Mouse (Mus musculus) lung, postnatal 4 days (tissue): Measurements from ENCODE around the gene Prss57.
A peak's percentile ranks its signal among the peaks of the same experiment; 100 is the strongest.

Experiments used
- DNase-seq, 2 experiments: peaks; one replicate each; pipeline ENCODE4 v3.0.0; 2021

Prss57 gene

DNA sequence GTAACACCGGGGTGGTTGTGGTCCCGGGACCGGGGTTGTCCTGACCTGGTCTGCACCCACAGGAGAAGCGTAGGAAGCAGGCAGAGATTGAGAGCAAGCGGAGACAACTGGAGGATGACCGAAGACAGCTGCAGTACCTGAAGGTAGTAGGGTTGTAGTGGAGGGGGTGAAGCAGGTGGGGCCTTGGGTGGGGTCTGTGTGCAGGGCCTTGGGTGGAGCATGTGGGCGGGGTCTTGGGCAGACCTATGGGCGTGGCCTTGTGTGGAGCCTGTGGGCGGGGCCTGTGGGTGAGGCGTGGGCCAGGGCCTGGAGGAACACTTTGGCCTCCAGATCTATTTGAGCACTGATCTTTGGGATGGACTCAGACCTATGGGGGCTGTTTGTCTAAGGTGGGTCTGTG, 16.2 kb upstream of the Prss57 start:
- no peak for DNase-seq

DNA sequence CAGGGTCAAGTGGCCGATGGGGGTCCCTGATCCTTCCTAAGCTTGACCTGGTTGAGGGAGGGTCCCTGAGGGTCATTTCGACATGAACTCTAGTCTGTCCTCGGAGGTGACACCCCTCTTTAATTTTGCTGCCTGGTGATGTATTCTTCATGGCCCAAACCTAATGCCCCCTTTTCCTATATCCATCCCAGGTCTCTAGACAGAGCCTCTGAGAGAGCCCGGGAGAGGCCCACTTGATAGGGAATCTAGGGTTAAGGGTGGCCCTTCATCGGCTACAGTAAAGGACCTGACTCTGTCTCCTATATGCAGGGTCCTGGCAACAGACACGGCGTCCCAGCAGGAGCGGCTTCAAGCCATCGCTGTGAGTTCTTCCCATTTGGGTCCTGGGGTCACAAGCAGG, 15.6 kb upstream of the Prss57 start:
- no peak for DNase-seq

DNA sequence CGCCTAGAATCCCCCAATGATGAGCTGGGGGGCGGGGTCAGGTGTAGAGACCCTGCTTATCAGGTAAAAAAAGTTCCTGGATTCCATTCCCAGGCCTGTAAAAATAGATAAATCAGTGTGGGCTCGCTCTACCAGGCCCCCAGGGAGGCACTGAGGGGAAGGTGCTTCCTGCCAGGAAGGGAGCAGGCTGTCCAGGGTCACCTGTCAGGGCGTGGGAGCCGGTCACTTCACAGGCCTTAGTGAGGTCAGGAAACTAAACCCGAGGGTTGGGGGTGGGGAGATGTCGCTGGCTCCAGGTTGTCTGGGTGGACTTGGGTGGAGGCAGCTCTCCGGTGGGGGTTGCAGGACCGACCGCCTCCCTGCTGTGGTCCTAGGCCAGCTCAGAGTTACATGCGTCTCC, 14.9 kb upstream of the Prss57 start:
- no peak for DNase-seq

DNA sequence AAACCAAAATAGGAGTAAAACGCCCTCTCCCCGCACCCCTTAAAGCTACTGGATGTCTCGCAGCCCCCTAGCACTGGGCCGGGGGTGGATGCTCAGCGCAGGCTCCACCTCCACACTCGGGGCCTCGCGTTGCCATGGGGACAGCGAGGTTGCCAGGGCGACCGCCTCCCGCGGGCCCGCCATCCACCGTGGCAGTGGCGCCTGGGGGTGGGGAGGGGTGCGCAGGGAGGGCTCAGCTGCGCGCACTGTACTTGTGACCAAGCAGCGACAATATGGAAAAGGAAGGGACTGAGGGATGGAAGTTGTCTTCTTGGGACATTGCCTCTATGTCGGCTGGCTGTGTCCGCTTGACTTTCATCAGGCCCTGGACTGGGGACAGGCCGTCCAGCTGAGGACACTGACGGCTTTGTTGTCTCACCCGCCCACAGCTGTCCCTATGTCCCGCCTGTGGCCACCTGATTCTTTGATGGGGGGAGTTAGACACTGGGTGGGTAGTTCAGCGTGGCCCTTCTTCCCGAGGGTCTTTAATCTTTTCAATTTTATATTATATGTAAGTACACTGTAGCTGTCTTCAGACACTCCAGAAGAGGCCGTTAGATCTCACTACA, 13.1 kb upstream of the Prss57 start:
- no peak for DNase-seq

DNA sequence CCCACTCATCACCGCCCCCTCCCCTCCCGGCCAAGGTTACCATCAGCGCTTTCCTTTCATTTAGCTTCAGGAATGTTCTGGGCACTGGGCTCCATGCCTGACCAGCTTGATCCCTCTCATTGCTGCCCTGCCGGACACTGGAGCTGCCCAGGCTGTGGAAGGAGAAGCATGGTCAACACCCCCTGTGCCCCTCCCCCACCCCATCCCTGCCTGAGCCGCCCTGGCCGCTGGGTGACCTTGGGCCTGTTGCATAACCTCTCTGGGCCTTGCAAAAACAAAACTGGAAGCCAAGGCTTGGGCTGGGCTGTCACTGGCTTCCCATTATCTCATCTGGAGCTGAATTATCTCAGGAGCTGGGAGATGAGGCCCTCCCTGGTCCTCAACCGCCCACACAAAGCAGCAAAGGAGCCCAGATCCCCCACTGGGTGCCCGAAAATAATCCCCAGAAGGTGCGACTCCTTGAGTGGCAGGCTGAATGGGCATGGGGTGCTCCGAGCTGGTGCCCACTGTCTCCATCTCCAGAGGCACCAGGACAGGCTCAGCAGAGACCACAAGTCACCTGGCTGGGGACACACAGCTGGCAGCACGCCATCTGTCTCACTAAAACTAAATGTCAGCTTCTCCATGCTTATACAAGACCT, 11.7 kb upstream of the Prss57 start:
- DNase-seq, result peak; percentile 63 to 74

DNA sequence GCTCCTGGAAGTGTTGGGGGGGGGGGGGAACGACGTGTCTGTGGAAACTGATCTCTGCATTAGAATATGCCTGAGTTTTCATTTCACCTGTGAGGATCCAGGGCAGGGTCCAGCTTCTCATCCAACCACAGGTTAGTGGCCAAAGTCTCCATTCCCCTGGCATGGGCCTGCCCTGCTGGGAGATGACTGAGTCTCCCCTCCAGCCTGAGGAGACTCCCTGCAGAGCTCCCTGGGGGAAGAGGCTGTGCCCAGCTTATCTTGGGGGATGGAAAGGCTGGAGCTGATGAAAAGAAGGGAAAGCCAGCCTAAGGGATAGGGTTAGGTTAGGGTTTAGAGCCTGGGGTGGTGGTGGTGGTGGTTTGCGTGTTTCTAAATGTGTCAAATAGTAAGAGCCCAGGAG, 11.1 kb upstream of the Prss57 start:
- no peak for DNase-seq

DNA sequence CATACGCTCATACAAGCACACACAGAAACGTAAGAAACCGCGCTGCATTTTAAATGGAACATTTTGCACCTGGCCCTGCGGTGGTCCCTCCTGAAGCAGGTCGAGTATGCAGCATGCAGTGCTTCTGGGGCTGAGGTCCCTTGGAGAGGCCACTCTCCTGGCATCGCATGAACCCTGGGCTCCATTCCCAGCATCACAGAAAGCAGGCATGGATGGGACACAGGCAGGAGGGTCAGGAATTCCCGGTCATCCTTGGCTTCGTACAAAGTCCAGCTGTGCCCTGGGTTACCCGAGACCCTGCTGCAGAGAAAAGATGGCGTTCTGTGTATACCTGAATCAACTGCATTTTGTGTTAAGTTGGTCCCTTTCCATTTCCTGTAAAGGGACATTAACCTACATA, 9.7 kb upstream of the Prss57 start:
- no peak for DNase-seq

DNA sequence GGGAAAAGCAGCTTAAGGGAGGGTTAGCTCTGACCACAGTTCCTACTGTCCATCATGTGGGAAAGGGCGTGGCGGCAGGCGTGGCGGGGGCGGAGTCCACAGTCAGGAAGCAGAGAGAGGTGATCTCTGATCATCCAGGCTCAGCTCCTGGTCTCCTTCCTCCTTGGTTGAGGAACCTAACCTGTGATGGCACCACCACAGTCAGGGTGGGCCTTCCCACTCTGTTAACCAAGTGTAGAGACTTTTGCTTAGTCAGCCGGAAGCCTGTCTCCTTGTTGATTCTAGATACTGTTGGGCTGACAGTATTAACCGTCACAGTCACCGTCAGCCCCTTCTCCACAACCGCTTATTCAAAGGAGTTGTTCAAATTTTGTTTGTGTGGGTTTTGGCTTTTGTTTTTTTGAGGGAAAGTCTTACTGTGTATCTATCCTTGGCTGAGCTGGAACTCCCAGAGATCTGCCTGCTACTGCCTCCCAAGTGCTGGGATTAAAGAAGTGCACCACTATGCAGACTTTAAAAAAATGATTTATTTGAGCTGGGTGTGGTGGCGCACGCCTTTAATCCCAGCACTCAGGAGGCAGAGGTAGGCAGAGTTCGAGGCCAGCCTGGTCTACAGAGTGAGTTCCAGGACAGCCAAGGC, 7.6 kb upstream of the Prss57 start:
- DNase-seq, result peak in 1 of 2 experiments; percentile 47

DNA sequence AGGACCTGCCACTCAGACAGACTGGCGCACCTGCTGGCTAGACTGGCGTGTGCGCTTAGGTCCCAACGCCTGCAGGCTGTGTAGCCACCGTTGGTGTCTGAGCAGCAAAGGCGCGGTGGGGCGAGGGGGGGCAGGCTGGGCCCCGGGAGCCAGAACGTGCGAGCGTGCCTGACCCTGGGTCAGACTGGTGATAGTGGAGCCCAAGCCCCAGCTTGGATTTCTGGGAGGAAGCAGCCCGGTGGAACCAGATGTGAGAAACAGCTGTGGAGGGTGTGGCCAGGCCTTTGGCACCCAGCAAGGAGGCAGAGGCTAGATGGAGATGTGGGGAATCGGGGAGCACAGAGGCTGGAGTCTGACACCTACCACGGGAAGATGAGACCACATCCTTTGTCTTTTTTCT, 6.6 kb upstream of the Prss57 start:
- no peak for DNase-seq

DNA sequence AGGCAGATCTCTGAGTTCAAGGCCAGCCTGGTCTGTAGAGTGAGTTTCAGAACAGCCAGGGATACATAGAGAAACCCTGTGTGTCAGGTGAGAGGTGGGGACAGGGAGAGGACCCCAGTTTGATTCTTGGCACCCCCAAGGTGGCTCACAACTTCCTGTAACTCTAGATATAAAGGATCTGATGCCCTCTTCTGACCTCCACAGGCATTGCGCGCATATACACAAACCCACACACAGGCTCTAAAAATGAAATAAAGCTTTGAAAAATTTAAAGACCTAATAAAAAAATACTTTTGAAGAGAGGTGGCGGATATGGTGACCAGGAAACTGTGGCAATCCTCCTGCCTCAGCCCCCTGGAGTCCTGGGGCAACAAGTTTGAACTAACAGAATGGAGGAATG, 5.1 kb upstream of the Prss57 start:
- no peak for DNase-seq

DNA sequence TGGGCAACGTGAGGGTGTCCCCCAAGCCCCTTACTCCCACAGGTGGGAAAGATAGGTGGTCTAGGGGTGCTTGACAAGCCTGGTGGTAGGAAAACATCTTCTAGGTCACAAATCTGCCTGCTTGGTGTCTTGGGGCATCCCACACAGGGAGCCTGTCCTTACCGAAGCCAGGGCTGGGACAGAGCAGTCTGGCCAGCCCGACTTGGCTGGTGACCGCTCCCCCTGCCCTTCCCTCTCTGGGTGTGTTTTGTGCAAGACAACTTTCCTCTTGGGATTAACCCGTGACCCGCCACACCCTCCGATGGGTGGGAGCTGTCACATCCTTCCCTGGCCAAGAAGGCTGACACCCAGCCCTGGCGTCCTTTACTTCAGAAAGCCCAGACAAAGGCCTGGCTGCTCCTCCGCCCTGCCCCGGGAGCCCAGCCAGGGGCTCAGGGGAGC, 3.8 kb upstream of the Prss57 start:
- DNase-seq, result peak; percentile 72 to 88

DNA sequence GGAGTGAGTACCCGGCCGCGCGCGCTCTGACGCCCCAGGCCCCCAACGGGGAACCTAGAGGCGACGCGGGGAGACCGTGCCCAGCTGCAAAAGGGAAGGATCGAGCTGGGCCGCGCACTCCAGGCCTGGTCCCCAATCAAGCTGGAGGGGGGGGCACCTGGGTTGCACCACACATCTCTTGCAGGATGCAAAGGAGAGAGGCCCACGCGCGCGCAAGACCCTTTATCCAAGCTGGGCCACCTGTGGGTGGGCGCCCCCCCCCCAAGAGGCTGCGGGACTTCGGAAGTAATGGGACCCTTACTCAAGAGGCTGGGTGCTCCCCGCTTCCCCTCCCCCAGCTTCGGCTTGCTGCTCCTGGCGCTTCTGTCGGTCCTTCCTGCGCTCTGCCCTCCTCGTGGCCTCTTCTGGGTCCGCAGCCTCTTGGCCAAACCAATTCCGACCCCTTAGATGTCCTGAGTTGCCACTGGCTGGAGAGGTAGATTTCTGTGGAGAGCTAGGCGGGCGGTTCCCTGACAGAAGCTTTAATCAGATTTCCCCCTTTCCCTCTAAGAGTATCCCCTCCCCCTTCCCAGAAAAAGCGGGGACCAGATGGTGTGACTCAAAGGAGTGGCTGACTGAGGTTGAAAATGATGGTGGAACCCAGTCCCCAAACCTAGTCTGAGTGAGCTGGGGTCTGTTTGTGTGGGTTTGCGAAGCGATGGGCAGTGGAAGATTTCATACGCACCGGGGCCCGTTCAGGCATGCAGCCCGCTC, 3.2 kb upstream of the Prss57 start:
- DNase-seq, result no peak

DNA sequence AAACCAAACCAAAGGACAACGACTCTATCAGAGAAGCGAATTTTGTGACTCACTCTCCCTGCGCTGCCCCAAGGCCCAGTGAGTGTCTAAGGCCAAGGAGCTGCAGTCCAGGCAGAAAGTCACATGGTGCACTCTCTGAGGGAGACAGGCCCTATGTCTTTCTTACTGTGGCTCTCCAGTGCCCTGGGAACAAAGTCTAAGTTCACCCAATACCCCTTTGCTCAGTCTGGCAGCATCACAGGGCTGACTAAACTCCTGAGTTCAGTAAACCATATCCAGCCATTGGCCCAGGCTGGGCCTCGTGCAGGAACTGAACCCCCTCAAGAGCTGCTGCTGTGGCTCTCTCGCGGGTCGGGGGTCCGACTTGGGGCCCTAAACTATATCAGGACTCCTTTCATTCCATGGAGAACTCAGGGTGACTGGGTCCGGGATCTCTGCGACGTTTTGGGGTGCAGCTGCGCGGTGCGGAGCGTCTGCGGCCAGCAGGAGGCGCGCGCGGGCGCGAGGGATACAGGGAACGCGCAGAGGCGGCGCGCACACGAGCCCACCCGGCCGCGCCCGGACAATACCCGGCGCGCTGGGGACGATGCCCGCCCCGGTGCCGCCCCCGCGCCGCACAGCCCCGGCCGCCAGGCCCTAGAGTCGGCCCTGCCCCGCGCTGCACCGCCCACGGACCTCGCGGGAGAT, 2.4 kb upstream of the Prss57 start, which contains the start of gene Palm:
TSS of gene Palm (plus strand) at position 522 of the 687 bp plus-strand sequence.
- peak; percentile 83 to 85 for DNase-seq

DNA sequence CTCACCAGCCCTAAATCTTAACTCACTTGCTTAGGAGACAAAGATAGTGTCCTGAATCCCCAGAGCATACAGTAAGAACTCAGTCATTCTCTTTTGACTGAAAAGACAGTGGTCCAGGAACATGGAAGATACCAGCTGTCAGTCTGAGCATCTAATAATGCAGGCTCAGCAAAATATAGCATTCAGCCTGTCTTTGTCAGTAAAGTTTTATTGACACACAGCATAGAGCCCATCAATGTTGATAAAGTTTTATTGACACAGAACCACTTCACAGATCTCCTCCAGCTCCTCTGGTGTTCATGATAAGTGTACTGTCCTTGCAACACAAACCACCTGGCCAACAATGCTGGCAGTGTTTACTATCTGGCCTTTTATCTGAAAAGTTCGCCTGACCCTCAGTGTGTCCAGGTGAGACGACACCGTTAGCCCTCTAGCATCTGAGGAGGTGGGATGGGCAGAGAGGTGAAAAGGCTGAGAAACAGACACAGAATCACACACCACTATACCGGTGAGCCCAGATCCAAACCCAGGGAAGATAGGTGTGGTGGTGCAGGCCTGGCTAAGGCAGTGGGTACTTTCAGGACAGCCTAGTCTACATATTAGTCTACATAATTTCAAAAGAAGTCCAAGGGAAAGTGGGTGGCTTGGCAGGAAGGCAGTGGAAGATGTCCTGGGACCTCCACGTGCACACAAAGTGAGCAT, 1.7 kb upstream of the Prss57 start:
- no peak for DNase-seq

DNA sequence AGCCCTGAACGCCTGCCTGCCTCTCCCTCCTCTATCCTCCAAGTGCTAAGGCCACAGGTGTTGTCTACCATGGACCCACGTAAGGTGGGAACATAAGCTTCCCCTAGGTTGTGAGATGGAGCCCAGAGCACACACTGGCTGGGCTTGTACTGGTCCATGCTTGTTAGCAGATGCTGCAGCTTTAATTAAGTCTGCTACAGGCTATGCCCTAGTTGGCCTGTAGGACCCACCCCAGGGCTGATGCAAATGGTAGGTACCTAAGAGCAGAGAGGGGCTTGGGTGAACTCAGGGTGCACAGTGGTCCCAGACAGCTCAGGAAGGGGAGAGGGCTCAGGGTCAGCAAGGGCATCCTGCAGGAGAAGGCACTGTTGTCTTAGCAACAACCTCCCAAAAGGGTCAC, 1.2 kb downstream of the Prss57 start:
- DNase-seq, result no peak

DNA sequence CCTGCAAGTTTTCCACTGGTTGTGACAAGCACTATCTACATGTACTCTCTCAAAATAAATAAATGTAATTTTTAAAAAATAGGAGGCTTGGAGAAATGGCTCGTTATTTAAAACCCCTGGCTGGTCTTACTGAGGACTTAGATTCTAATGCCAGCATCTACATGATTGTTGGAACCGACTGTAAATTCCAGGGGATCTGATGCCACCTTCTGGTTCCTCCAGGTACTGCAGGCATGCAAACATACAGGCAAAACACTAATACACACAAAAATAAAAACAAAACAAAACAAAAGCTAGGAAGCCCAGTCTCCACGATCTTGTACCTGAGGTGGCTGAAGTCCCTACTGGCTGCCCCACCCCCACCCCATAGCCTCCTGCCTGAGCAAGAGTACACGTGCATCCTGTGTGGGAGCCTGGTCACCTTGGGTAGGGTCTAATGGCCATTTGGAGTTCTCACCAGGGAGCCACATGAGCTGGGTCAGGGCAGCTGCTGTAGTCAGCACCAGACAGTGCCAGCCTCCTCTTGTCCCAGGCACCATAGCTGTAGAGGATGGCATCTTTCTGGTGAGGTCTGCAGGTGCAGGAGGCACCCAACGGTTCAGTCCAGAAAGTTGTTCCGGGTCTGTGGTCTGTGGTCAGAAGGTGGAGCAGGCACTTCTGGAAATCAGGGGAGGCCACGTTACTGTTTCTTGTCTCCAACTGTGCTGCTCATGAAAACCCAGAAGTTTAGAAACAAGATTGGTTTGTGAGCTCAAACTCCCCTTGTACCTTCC, 2.2 kb downstream of the Prss57 start:
- DNase-seq, result peak; percentile 59 to 83

DNA sequence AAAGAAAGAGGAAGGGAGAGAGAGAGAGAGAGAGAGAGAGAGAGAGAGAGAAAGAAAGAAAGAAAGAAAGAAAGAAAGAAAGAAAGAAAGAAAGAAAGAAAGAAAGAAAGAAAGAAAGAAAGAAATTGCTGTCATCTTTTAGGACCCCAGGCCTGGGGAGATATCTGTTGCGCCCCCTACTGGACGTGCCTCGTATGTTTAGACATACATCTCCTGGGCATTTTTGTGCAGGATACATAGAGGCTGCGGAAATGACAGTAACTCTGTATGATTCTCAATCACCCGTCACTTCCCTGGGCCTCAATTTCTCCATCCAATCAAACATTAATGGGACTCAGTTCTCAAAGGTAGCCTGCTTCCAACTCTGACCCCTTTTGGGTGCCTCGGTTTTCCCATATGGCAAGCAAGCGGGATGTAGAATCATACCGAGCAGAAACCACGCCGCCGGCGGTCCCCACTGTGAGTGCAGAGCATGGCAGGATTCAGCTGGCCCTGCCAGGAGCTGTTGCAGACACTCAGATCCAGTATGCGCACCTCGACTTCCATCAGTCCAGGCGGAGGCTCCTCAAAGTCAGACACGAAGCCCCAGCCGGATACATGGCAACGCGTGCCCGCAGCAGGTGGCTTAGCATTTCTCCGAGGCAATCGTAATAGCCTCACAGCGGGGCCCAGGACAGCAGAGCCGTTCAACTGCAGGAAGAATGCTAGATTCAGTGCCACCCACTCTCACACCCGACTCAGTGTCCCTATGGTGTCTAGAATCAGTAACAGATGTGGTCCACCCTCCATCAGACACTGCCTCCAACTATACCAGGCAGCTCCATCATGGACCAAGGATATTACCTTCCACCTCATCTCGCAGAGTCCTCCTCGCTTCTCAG, 6.6 kb downstream of the Prss57 start:
- peak; percentile 27 to 50 for DNase-seq

DNA sequence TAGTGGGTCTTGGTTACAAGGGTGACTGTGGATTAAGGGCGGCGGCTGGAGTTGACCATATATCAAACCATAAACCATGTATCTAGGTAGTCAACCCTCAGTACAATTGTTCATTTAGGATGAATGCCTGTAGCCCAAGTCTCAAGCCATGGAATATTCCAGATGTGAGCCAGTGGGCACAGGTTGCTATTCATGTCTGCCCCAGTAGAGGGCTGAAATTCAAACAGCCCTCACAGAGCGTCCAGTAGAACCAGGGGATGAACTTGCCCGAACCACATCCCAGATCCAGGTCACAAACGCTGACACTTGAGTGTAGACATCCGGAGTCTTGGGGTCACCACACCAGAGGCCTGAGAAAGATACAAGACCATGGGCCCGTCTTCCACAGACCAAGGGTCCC, 7.7 kb downstream of the Prss57 start:
- DNase-seq, result no peak

DNA sequence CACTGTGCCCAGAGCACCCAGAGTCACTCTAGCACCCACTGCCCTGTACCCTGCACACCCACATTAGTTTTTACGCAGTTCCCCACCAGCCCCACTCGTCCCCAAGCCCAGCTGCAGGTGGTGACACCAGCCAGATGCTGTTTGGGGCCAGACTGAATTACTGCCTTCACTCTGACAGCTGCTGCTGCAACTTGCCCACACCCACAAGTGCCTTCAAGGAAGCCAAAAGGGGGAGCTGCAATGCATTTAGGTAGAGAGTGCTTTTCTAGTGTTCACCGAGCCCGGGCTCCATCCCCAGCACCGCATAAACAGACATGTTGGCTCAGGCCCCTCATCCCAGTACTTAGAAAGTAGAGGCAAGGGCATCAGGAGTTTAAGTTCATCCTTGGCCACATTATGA, 8.8 kb downstream of the Prss57 start:
- DNase-seq, result no peak

DNA sequence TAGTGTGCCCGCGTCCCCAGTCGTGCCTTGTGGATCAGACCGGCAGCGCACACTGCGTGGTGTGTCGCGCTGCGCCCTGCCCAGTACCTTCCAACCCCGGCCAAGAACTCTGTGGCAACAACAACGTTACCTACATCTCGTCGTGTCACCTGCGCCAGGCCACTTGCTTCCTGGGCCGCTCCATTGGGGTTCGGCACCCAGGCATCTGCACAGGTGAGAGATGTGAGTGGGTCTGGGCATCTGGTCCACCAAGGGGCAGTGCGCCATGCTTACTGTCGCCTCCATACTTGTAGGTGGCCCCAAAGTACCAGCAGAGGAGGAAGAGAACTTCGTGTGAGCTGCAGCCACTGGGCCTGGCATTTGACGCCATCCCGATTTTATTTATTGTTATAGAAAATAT, 9.6 kb downstream of the Prss57 start:
- DNase-seq, result no peak

DNA sequence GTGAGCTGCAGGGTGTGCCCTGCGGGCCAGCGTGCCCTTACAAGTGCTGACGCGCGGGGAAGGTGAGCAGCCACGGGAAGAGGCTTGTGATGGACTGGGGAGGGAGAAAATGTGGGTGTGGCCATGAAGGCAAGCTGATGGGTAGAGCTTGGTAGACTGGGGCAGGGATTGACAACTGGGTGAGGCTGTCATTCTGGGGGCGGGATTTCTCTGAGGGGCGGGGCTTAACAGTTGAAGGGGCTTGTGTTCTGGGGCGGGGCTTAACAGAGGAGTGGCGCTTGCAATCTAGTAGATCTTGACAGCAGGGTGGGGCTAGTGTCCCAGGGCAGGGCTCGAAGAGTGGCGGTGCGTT, 10.1 kb downstream of the Prss57 start:
- DNase-seq, result no peak
